ENCODE assay signal across 15 mouse cellular contexts in genomic region chr14:20477261-20478025, GRCm38 (mm10). TPM values are rescaled to one million over a fixed set of nuclear protein-coding genes. Genes with fewer than 3 reads are reported as not detected.
DNase-seq lines count a peak whose midpoint lies in the region; ATAC-seq lines count a peak whose summit lies in the region.
"Had no signal": no experiment of that assay in that cellular context is flagged by ENCODE, and none has a peak within 500 bp of the region (broad histone marks: within the 10 kb centered on the region; RNA-seq: fewer than 3 reads in every experiment).

No protein-coding gene starts in this region.

- no peak for ATAC-seq in heart, embryonic 13.5 days (ENCODE audit: extremely low read depth, insufficient number of reproducible peaks, low FRiP score, low TSS enrichment)
- ATAC-seq in embryonic facial prominence, embryonic 11.5 days (replicated peaks; ENCODE audit: insufficient number of reproducible peaks, low FRiP score, low TSS enrichment, low read depth) = no peak
- ATAC-seq in liver, embryonic 16.5 days (ENCODE audit: low read depth) = no peak
- no peak for ATAC-seq in hindbrain, embryonic 11.5 days (ENCODE audit: low FRiP score)

- H3K27ac ChIP-seq in heart, embryonic 13.5 days (replicated peaks) = no peak overlapping the region
- no peak overlapping the region for H3K27ac ChIP-seq in embryonic facial prominence, embryonic 11.5 days (replicated peaks; ENCODE audit: low read depth, low read length)
- H3K27ac ChIP-seq in liver, embryonic 16.5 days (ENCODE audit: low read length) = peak overlapping the region; percentile 67
- no peak overlapping the region for H3K27ac ChIP-seq in hindbrain, embryonic 11.5 days (ENCODE audit: low read depth, low read length)
- H3K27ac ChIP-seq: forebrain, embryonic 12.5 days; midbrain, embryonic 12.5 days had no signal

- H3K4me1 ChIP-seq in heart, embryonic 13.5 days = peaks cover 25% of the 10 kb centered on the region
- H3K4me1 ChIP-seq in embryonic facial prominence, embryonic 11.5 days (ENCODE audit: control insufficient read depth, insufficient read depth, low read length) = no peaks in the 10 kb centered on the region
- H3K4me1 ChIP-seq in liver, embryonic 16.5 days (ENCODE audit: control insufficient read depth, low read depth, low read length) = peaks cover 30% of the 10 kb centered on the region
- no peaks in the 10 kb centered on the region for H3K4me1 ChIP-seq in hindbrain, embryonic 11.5 days (replicated peaks; ENCODE audit: control insufficient read depth, insufficient read depth, low read length)

- WGBS in heart, embryonic 13.5 days = 76% methylated on average over 4 of the region's 4 CpGs
- WGBS in embryonic facial prominence, embryonic 11.5 days = 21% methylated on average over 4 of the region's 4 CpGs
- 66% methylated on average over 4 of the region's 4 CpGs for WGBS in liver, embryonic 16.5 days (ENCODE audit: insufficient replicate concordance)
- WGBS in hindbrain, embryonic 11.5 days = 40% methylated on average over 4 of the region's 4 CpGs

- H3K9me3 ChIP-seq in heart, embryonic 13.5 days = no peaks in the 10 kb centered on the region
- no peaks in the 10 kb centered on the region for H3K9me3 ChIP-seq in embryonic facial prominence, embryonic 11.5 days (replicated peaks; ENCODE audit: control insufficient read depth, low read length)
- no peaks in the 10 kb centered on the region for H3K9me3 ChIP-seq in liver, embryonic 16.5 days (replicated peaks; ENCODE audit: control insufficient read depth, low read length)
- no peaks in the 10 kb centered on the region for H3K9me3 ChIP-seq in hindbrain, embryonic 11.5 days (ENCODE audit: control insufficient read depth, low read length)
- H3K9me3 ChIP-seq: forebrain, embryonic 12.5 days; midbrain, embryonic 12.5 days had no signal

- no peak for DNase-seq in heart, postnatal 4 days
- DNase-seq in NIH3T3 (ENCODE audit: low read depth) = peak; percentile 19
- peak; percentile 85 for DNase-seq in embryonic facial prominence, embryonic 11.5 days (ENCODE audit: low spot score)
- no peak for DNase-seq in thymus, postnatal 10 days (ENCODE audit: low spot score in 2 of 2)
- no peak for DNase-seq in cerebellum, adult 11-12 months
- no peak for DNase-seq in hindbrain, embryonic 11.5 days (ENCODE audit: low spot score)
- DNase-seq: cerebellum, postnatal 14 days; gastrocnemius, postnatal 36 days; kidney, adult 18-20 months; lung, embryonic 14.5 days; right cerebral cortex, postnatal 25 days had no signal

- peaks cover 12% of the 10 kb centered on the region for H3K36me3 ChIP-seq in heart, embryonic 13.5 days
- H3K36me3 ChIP-seq in embryonic facial prominence, embryonic 11.5 days (replicated peaks; ENCODE audit: control insufficient read depth, insufficient read depth, low read depth, low read length) = no peaks in the 10 kb centered on the region
- H3K36me3 ChIP-seq in liver, embryonic 16.5 days (ENCODE audit: control insufficient read depth, insufficient read depth) = peaks cover 5% of the 10 kb centered on the region; the same call in 1 of the 2 replicates
- H3K36me3 ChIP-seq in hindbrain, embryonic 11.5 days (ENCODE audit: control insufficient read depth, insufficient read depth, low read length) = no peaks in the 10 kb centered on the region
- H3K36me3 ChIP-seq: forebrain, embryonic 12.5 days; midbrain, embryonic 12.5 days had no signal

- H3K9ac ChIP-seq in heart, embryonic 13.5 days = peak overlapping the region; percentile 50
- H3K9ac ChIP-seq in embryonic facial prominence, embryonic 11.5 days (replicated peaks; ENCODE audit: low read length) = no peak overlapping the region
- H3K9ac ChIP-seq in liver, embryonic 16.5 days (ENCODE audit: low read depth, low read length) = no peak overlapping the region
- no peak overlapping the region for H3K9ac ChIP-seq in hindbrain, embryonic 11.5 days (ENCODE audit: low read depth, low read length)
- H3K9ac ChIP-seq: forebrain, embryonic 12.5 days; midbrain, embryonic 12.5 days had no signal

- H3K27me3 ChIP-seq in heart, embryonic 13.5 days (replicated peaks) = no peaks in the 10 kb centered on the region
- H3K27me3 ChIP-seq in embryonic facial prominence, embryonic 11.5 days (ENCODE audit: control insufficient read depth, insufficient read depth, low read length) = no peaks in the 10 kb centered on the region
- H3K27me3 ChIP-seq in liver, embryonic 16.5 days (ENCODE audit: control insufficient read depth, insufficient read depth, low read depth, low read length) = no peaks in the 10 kb centered on the region
- H3K27me3 ChIP-seq in hindbrain, embryonic 11.5 days (ENCODE audit: control insufficient read depth, insufficient read depth, low read length) = no peaks in the 10 kb centered on the region

- 0 out of 2 replicates have a peak overlapping the region, but pooled peaks have one; percentile 6 for H3K4me3 ChIP-seq in heart, embryonic 13.5 days
- H3K4me3 ChIP-seq in embryonic facial prominence, embryonic 11.5 days (ENCODE audit: low read depth, low read length) = no peak overlapping the region
- peak overlapping the region; percentile 12 for H3K4me3 ChIP-seq in liver, embryonic 16.5 days (ENCODE audit: low read depth, low read length)
- H3K4me3 ChIP-seq in hindbrain, embryonic 11.5 days (ENCODE audit: low read depth, low read length) = no peak overlapping the region
- H3K4me3 ChIP-seq: forebrain, embryonic 12.5 days; midbrain, embryonic 12.5 days had no signal

- peak overlapping the region; percentile 48 for H3K4me2 ChIP-seq in heart, embryonic 13.5 days
- H3K4me2 ChIP-seq in embryonic facial prominence, embryonic 11.5 days (ENCODE audit: low read depth, low read length) = no peak overlapping the region
- peak overlapping the region; percentile 46 for H3K4me2 ChIP-seq in liver, embryonic 16.5 days (ENCODE audit: low read depth, low read length)
- no peak overlapping the region for H3K4me2 ChIP-seq in hindbrain, embryonic 11.5 days (replicated peaks; ENCODE audit: low read depth, low read length)
- H3K4me2 ChIP-seq: forebrain, embryonic 12.5 days; midbrain, embryonic 12.5 days had no signal

RNA-seq across cellular contexts. Expression of gene Anxa7, which starts 2.5 kb away (rescaled TPM):
- 37.1 and 39.8 TPM in 2 replicates for polyA plus RNA-seq in heart, embryonic 13.5 days (2015; fragmentation: Nextera tagmentation; extraction: Ambion mirVana)
- 10 to 100 TPM; 49.5 to 57.1 TPM for total RNA-seq in heart, postnatal 4 days (2021)
- polyA plus RNA-seq in embryonic facial prominence, embryonic 11.5 days (2014; fragmentation: Nextera tagmentation; extraction: Ambion mirVana) = 27.8 and 30.0 TPM in 2 replicates
- 40.3 and 40.6 TPM in 2 replicates for polyA plus RNA-seq in liver, embryonic 16.5 days (2015; fragmentation: Nextera tagmentation; extraction: Ambion mirVana)
- polyA plus RNA-seq in hindbrain, embryonic 11.5 days (2014; fragmentation: Nextera tagmentation; extraction: Ambion mirVana) = 15.0 and 16.8 TPM in 2 replicates

RNA-seq across cellular contexts. Expression of gene Mss51, which starts 19.3 kb away (rescaled TPM):
- polyA plus RNA-seq in heart, embryonic 13.5 days (2015; fragmentation: Nextera tagmentation; extraction: Ambion mirVana) = 0.55 and 0.56 TPM in 2 replicates
- total RNA-seq in heart, postnatal 4 days (2021) = 1 to 10 TPM in 1 of 2 experiments, under 1 TPM in 1; 0.97 to 1.2 TPM
- 0.53 and 0.66 TPM in 2 replicates for polyA plus RNA-seq in embryonic facial prominence, embryonic 11.5 days (2014; fragmentation: Nextera tagmentation; extraction: Ambion mirVana)
- 0.42 and 0.55 TPM in 2 replicates for polyA plus RNA-seq in liver, embryonic 16.5 days (2015; fragmentation: Nextera tagmentation; extraction: Ambion mirVana)
- 1.1 and 1.4 TPM in 2 replicates for polyA plus RNA-seq in hindbrain, embryonic 11.5 days (2014; fragmentation: Nextera tagmentation; extraction: Ambion mirVana)

RNA-seq across cellular contexts. Expression of gene Cfap70, which starts 25.4 kb away (rescaled TPM):
- 0.09 TPM in 1 of 2 replicates, not detected in the other for polyA plus RNA-seq in heart, embryonic 13.5 days (2015; fragmentation: Nextera tagmentation; extraction: Ambion mirVana)
- total RNA-seq in heart, postnatal 4 days (2021) = under 1 TPM; 0.29 to 0.54 TPM
- 0.31 and 0.46 TPM in 2 replicates for polyA plus RNA-seq in embryonic facial prominence, embryonic 11.5 days (2014; fragmentation: Nextera tagmentation; extraction: Ambion mirVana)
- 0.09 TPM in 1 of 2 replicates, not detected in the other for polyA plus RNA-seq in liver, embryonic 16.5 days (2015; fragmentation: Nextera tagmentation; extraction: Ambion mirVana)
- polyA plus RNA-seq in hindbrain, embryonic 11.5 days (2014; fragmentation: Nextera tagmentation; extraction: Ambion mirVana) = 0.60 and 1.1 TPM in 2 replicates

Comparison
In these comparisons a context has a peak if more than half of its experiments do, and no peak if none do; other contexts are left out.
1. H3K4me2 ChIP-seq: peak in heart, embryonic 13.5 days (single experiment) and liver, embryonic 16.5 days (single experiment); none in embryonic facial prominence, embryonic 11.5 days (single experiment) and hindbrain, embryonic 11.5 days (single experiment).
2. H3K4me3 ChIP-seq: peak in heart, embryonic 13.5 days (single experiment) and liver, embryonic 16.5 days (single experiment); none in embryonic facial prominence, embryonic 11.5 days (single experiment) and hindbrain, embryonic 11.5 days (single experiment).
3. DNase-seq: peak in NIH3T3 (single experiment) and embryonic facial prominence, embryonic 11.5 days (single experiment); none in heart, postnatal 4 days (single experiment), thymus, postnatal 10 days (0 of 2), cerebellum, adult 11-12 months (single experiment) and hindbrain, embryonic 11.5 days (single experiment).